Mouse (Mus musculus): ENCODE data around the gene Arhgap23.

Arhgap23 gene

GRCm38 (mm10) chr11:97543883-97544282, 128.6 kb downstream of the Arhgap23 start:
- DNase-seq (ENCODE audit: extremely low read depth, insufficient read length, low spot score), result no peak

- no peak for DNase-seq (ENCODE audit: extremely low read depth, insufficient read length, low spot score)
Observed at GRCm38 (mm10) chr11:97545808-97546560, 130.7 kb downstream of the Arhgap23 start.

- DNase-seq (ENCODE audit: extremely low read depth, insufficient read length, low spot score), result no peak
Observed at GRCm38 (mm10) chr11:97546804-97547411, 131.6 kb downstream of the Arhgap23 start.

- DNase-seq (ENCODE audit: extremely low read depth, insufficient read length, low spot score), result no peak
Observed at GRCm38 (mm10) chr11:97547957-97548706, 132.8 kb downstream of the Arhgap23 start.

- DNase-seq (ENCODE audit: extremely low read depth, insufficient read length, low spot score), result no peak
Observed at GRCm38 (mm10) chr11:97548757-97549156, 133.4 kb downstream of the Arhgap23 start.

Measured in 3134 (cell line).